Mouse (Mus musculus) limb, embryonic 11.5 days (tissue): ENCODE measurements at regions not wholly inside any gene's neighbourhood (a gene's known extent, or its start where the extent isn't known, plus 50 kb on each side); places are given as distances from the start of the nearest gene placed in this dataset.

Experiments
- ATAC-seq: fragments of 200-750 bp; cut with Nextera tagmentation; 2 replicates; pipeline ENCODE4 v1.8.0; 2017; ENCODE audit warnings: low read depth; ENCODE audit not compliant: insufficient number of reproducible peaks, low FRiP score, low TSS enrichment
- DNase-seq: peaks from one replicate; pipeline ENCODE4 v3.0.0-alpha.2; 2015; ENCODE audit warnings: low spot score
- H3K27ac ChIP-seq: fragments of 300-500 bp; sonication (generic); replicated peaks from 2 replicates; pipeline ENCODE4 v1.5.1; 2014; ENCODE audit warnings: low read depth, mild to moderate bottlenecking, low read length
- H3K27me3 ChIP-seq: fragments of 300-500 bp; sonication (generic); 2 replicates; pipeline ENCODE4 v1.6.1; 2014; ENCODE audit warnings: mild to moderate bottlenecking, low read length, mixed read lengths; ENCODE audit not compliant: control insufficient read depth, insufficient read depth
- H3K36me3 ChIP-seq: fragments of 300-500 bp; sonication (generic); 2 replicates; pipeline ENCODE4 v1.6.1; 2014; ENCODE audit warnings: mild to moderate bottlenecking, low read length, moderate library complexity, mixed read lengths; ENCODE audit not compliant: control insufficient read depth, insufficient read depth
- H3K4me1 ChIP-seq: fragments of 300-500 bp; sonication (generic); 2 replicates; pipeline ENCODE4 v1.6.1; 2014; ENCODE audit warnings: low read length, mixed read lengths; ENCODE audit not compliant: control insufficient read depth, insufficient read depth
- H3K4me2 ChIP-seq: fragments of 300-500 bp; sonication (generic); 2 replicates; pipeline ENCODE4 v1.6.1; 2014; ENCODE audit warnings: low read depth, mild to moderate bottlenecking, moderate library complexity; ENCODE audit not compliant: severe bottlenecking
- H3K4me3 ChIP-seq: fragments of 300-500 bp; sonication (generic); 2 replicates; pipeline ENCODE4 v1.5.1; 2014; ENCODE audit warnings: low read depth, low read length
- H3K9ac ChIP-seq: fragments of 300-500 bp; sonication (generic); 2 replicates; pipeline ENCODE4 v1.6.1; 2014; ENCODE audit warnings: mild to moderate bottlenecking, low read length
- H3K9me3 ChIP-seq: fragments of 300-500 bp; sonication (generic); 2 replicates; pipeline ENCODE4 v1.6.1; 2016; ENCODE audit warnings: low read length; ENCODE audit not compliant: control insufficient read depth
- WGBS: fragments of 180-500 bp; shearing (Covaris S2); extraction: QIAGEN DNeasy Blood & Tissue Kit; methylation state at CpG from one replicate; pipeline ENCODE4 v1.1.7; 2014; 5-methylcytosine and 5-hydroxymethylcytosine counted together

- no peak for ATAC-seq
- Histone ChIP-seq H3K27ac (no peak overlapping the region), H3K4me3 (no peak overlapping the region), H3K9me3 (no peaks in the 10 kb centered on the region), H3K9ac (no peak overlapping the region), H3K27me3 (no peaks in the 10 kb centered on the region), H3K36me3 (no peaks in the 10 kb centered on the region), H3K4me1 (no peaks in the 10 kb centered on the region), H3K4me2 (no peak overlapping the region)
- 61% methylated on average over 1 of the region's 1 CpGs for WGBS
- no peak for DNase-seq
Measured at GRCm38 (mm10) chr4:114320076-114320475, 86.4 kb upstream of the Trabd2b start.

- H3K4me3 ChIP-seq = no peak overlapping the region
- no peaks in the 10 kb centered on the region for H3K4me1 ChIP-seq
- H3K9ac ChIP-seq = no peak overlapping the region
- H3K4me2 ChIP-seq = no peak overlapping the region
- no peaks in the 10 kb centered on the region for H3K27me3 ChIP-seq
- H3K36me3 ChIP-seq = no peaks in the 10 kb centered on the region
- no peak overlapping the region for H3K27ac ChIP-seq
- 47% methylated on average over 3 of the region's 3 CpGs for WGBS
- ATAC-seq (no peak), DNase-seq (no peak)
- H3K9me3 ChIP-seq = no peaks in the 10 kb centered on the region
Measured at GRCm38 (mm10) chr4:114321516-114322339, 84.8 kb upstream of the Trabd2b start.

GRCm38 (mm10) chr4:114329978-114330377 is 76.5 kb upstream of the Trabd2b start:
- no peak overlapping the region for H3K27ac ChIP-seq
- no peak overlapping the region for H3K4me2 ChIP-seq
- no peaks in the 10 kb centered on the region for H3K36me3 ChIP-seq
- no peaks in the 10 kb centered on the region for H3K4me1 ChIP-seq
- 93% methylated on average over 1 of the region's 1 CpGs for WGBS
- H3K4me3 ChIP-seq = no peak overlapping the region
- no peak overlapping the region for H3K9ac ChIP-seq
- DNase-seq (no peak), ATAC-seq (no peak)
- H3K9me3 ChIP-seq = no peaks in the 10 kb centered on the region
- H3K27me3 ChIP-seq = no peaks in the 10 kb centered on the region

DNA sequence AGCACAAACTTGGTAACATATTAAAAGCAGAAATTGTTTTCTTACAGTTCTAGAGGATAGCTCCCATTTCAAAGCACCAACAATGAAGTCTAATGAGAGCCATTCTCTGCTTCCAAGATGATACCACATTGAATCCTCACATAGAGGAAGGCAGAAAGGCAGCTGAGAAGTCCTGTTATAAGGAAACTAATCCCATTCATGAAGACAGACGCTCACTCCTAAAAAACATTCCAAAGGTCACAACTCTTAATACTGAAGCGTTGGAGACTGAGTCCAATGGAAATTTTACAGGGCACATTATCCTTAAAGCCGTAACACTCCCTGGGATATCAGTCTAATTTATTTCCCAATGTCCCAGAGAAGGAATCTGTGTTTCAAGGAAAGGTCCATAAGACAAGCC is 75.4 kb upstream of the Trabd2b start:
- no peak for DNase-seq
- Histone ChIP-seq H3K9ac (no peak overlapping the region), H3K4me2 (no peak overlapping the region), H3K9me3 (no peaks in the 10 kb centered on the region), H3K4me1 (no peaks in the 10 kb centered on the region), H3K27ac (no peak overlapping the region), H3K36me3 (no peaks in the 10 kb centered on the region), H3K4me3 (no peak overlapping the region), H3K27me3 (no peaks in the 10 kb centered on the region)
- ATAC-seq = no peak
- WGBS = 64% methylated on average over 3 of the region's 3 CpGs

DNA sequence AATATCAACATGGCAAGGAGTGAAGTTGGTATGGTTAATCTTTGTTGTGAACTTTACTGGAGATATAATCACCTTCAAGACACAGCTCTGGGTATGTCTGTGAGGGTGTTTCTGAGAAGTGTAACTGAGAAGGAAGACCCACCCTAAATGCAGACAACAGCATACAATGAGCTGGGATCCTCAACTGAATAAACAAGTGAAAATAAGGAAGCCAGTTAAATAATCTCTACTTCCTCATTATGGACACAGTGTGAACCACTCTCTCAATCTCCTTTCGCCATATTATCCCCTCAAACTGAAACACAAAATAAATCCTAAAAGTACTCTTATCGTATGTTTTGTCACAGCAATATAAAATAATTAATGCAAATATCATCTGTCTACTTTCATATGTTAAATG is 71.7 kb upstream of the Trabd2b start:
- H3K4me1 ChIP-seq = no peaks in the 10 kb centered on the region
- H3K4me2 ChIP-seq = no peak overlapping the region
- no peaks in the 10 kb centered on the region for H3K27me3 ChIP-seq
- DNase-seq (no peak), ATAC-seq (no peak)
- no peaks in the 10 kb centered on the region for H3K9me3 ChIP-seq
- H3K27ac ChIP-seq = no peak overlapping the region
- no peak overlapping the region for H3K9ac ChIP-seq
- 89% methylated on average over 2 of the region's 2 CpGs for WGBS
- no peaks in the 10 kb centered on the region for H3K36me3 ChIP-seq
- no peak overlapping the region for H3K4me3 ChIP-seq

GRCm38 (mm10) chr4:114336029-114336746 is 70.3 kb upstream of the Trabd2b start:
- ATAC-seq = no peak
- Histone ChIP-seq H3K9ac (no peak overlapping the region), H3K27me3 (no peaks in the 10 kb centered on the region), H3K36me3 (no peaks in the 10 kb centered on the region), H3K27ac (no peak overlapping the region), H3K9me3 (no peaks in the 10 kb centered on the region), H3K4me3 (no peak overlapping the region), H3K4me2 (no peak overlapping the region), H3K4me1 (no peaks in the 10 kb centered on the region)
- no peak for DNase-seq
- 70% methylated on average over 4 of the region's 4 CpGs for WGBS

DNA sequence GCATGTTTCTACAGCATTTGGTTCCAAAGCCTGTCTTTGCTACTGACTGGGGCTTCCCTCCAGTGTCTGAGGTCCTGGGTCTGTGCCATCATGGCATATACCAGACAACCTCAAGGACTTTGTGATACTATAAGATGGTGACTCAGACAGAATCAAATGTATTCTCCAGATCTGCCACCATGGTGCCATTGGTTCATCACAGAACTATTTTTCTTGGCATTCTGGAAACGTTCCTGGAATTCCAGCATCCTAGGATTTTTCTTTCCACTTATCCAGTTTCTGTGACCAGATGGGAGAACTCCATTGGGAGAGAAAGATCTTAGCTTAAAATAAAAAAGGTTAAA is 69.8 kb upstream of the Trabd2b start:
- H3K4me3 ChIP-seq = no peak overlapping the region
- WGBS = 73% methylated on average over 1 of the region's 1 CpGs
- no peak overlapping the region for H3K9ac ChIP-seq
- ATAC-seq (no peak), DNase-seq (no peak)
- H3K9me3 ChIP-seq = no peaks in the 10 kb centered on the region
- H3K4me2 ChIP-seq = no peak overlapping the region
- H3K4me1 ChIP-seq = no peaks in the 10 kb centered on the region
- no peak overlapping the region for H3K27ac ChIP-seq
- H3K36me3 ChIP-seq = no peaks in the 10 kb centered on the region
- no peaks in the 10 kb centered on the region for H3K27me3 ChIP-seq

GRCm38 (mm10) chr4:114339793-114340192 is 66.7 kb upstream of the Trabd2b start:
- no peak overlapping the region for H3K9ac ChIP-seq
- H3K36me3 ChIP-seq = no peaks in the 10 kb centered on the region
- H3K4me2 ChIP-seq = no peak overlapping the region
- no peak overlapping the region for H3K4me3 ChIP-seq
- H3K27me3 ChIP-seq = no peaks in the 10 kb centered on the region
- DNase-seq (no peak), ATAC-seq (no peak)
- H3K4me1 ChIP-seq = no peaks in the 10 kb centered on the region
- WGBS = 33% methylated on average over 5 of the region's 5 CpGs
- H3K27ac ChIP-seq = no peak overlapping the region
- H3K9me3 ChIP-seq = no peaks in the 10 kb centered on the region
